Mouse (Mus musculus) E14TG2a.4 (cell line): Measurements from ENCODE around the gene Phb2.

Source experiments
- H3K27me3 ChIP-seq: 2 replicates; pipeline ENCODE4 v1.6.1; 2014; ENCODE audit warnings: low read length, control low read depth; ENCODE audit not compliant: insufficient read depth
- H3K36me3 ChIP-seq: 2 replicates; pipeline ENCODE4 v1.6.1; 2014; ENCODE audit warnings: low read length, control low read depth; ENCODE audit not compliant: insufficient read depth
- H3K4me1 ChIP-seq: replicated peaks from 2 replicates; pipeline ENCODE4 v1.6.1; 2014; ENCODE audit warnings: low read depth, low read length, control low read depth
- H3K4me3 ChIP-seq: replicated peaks from 2 replicates; pipeline ENCODE4 v1.5.1; 2014; ENCODE audit warnings: mild to moderate bottlenecking, low read length
- H3K9me3 ChIP-seq: 2 replicates; pipeline ENCODE4 v1.6.1; 2014; ENCODE audit warnings: low read length, control low read depth
- CTCF ChIP-seq: conservative IDR thresholded peaks from 2 replicates; pipeline ENCODE4 v1.5.1; 2014; ENCODE audit warnings: low read length
- NANOG ChIP-seq: IDR thresholded peaks from 2 replicates; pipeline ENCODE4 v1.6.1; 2014; ENCODE audit warnings: borderline replicate concordance, low read length, mixed read lengths
- POU5F1 ChIP-seq: IDR thresholded peaks from 2 replicates; pipeline ENCODE4 v1.6.1; 2014; ENCODE audit warnings: low read length, borderline replicate concordance

The Phb2 gene

GRCm38 (mm10) chr6:124698751-124699150 lies 13.4 kb upstream of the Phb2 start:
- Histone ChIP-seq H3K4me1 (peaks cover 64% of the 10 kb centered on the region), H3K4me3 (no peak overlapping the region), H3K9me3 (no peaks in the 10 kb centered on the region), H3K27me3 (no peaks in the 10 kb centered on the region), H3K36me3 (peaks cover 82% of the 10 kb centered on the region)
- TF ChIP-seq CTCF (no peak), NANOG (no peak), POU5F1 (no peak)

- Histone ChIP-seq H3K4me3 (no peak overlapping the region), H3K36me3 (peaks cover 85% of the 10 kb centered on the region), H3K4me1 (peaks cover 63% of the 10 kb centered on the region), H3K9me3 (no peaks in the 10 kb centered on the region), H3K27me3 (no peaks in the 10 kb centered on the region)
- no peak for TF ChIP-seq NANOG
Measured at GRCm38 (mm10) chr6:124699366-124699765, 12.8 kb upstream of the Phb2 start.

GRCm38 (mm10) chr6:124699962-124700610 lies 12.1 kb upstream of the Phb2 start:
- Histone ChIP-seq H3K4me3 (no peak overlapping the region), H3K4me1 (peaks cover 65% of the 10 kb centered on the region), H3K9me3 (no peaks in the 10 kb centered on the region), H3K27me3 (no peaks in the 10 kb centered on the region), H3K36me3 (peaks cover 87% of the 10 kb centered on the region)
- TF ChIP-seq CTCF (no peak), NANOG (no peak), POU5F1 (no peak)

- Histone ChIP-seq H3K27me3 (no peaks in the 10 kb centered on the region), H3K4me1 (peaks cover 76% of the 10 kb centered on the region), H3K9me3 (no peaks in the 10 kb centered on the region), H3K4me3 (no peak overlapping the region), H3K36me3 (peaks cover 92% of the 10 kb centered on the region)
- no peak for TF ChIP-seq POU5F1
- no peak for TF ChIP-seq CTCF
- TF ChIP-seq NANOG: no peak
Measured at GRCm38 (mm10) chr6:124701338-124701737, 10.8 kb upstream of the Phb2 start.

- TF ChIP-seq POU5F1 (no peak), NANOG (no peak), CTCF (no peak)
- Histone ChIP-seq H3K36me3 (peaks cover 100% of the 10 kb centered on the region), H3K27me3 (no peaks in the 10 kb centered on the region), H3K4me3 (0 out of 2 replicates have a peak overlapping the region, but pooled peaks have one; percentile 2), H3K9me3 (no peaks in the 10 kb centered on the region), H3K4me1 (peaks cover 85% of the 10 kb centered on the region)
Measured at GRCm38 (mm10) chr6:124702102-124702783, 9.9 kb upstream of the Phb2 start.

GRCm38 (mm10) chr6:124702784-124703103 lies 9.4 kb upstream of the Phb2 start:
- Histone ChIP-seq H3K4me1 (peaks cover 90% of the 10 kb centered on the region), H3K4me3 (no peak overlapping the region), H3K36me3 (peaks cover 100% of the 10 kb centered on the region), H3K27me3 (no peaks in the 10 kb centered on the region), H3K9me3 (no peaks in the 10 kb centered on the region)
- no peak for TF ChIP-seq NANOG
- TF ChIP-seq POU5F1: no peak
- TF ChIP-seq CTCF: peak; percentile 90

- Histone ChIP-seq H3K4me1 (peaks cover 97% of the 10 kb centered on the region), H3K36me3 (peaks cover 100% of the 10 kb centered on the region)
- no peak for TF ChIP-seq POU5F1
Measured at GRCm38 (mm10) chr6:124703789-124704188, 8.3 kb upstream of the Phb2 start.

GRCm38 (mm10) chr6:124704417-124704816 lies 7.7 kb upstream of the Phb2 start:
- Histone ChIP-seq H3K27me3 (no peaks in the 10 kb centered on the region), H3K36me3 (peaks cover 100% of the 10 kb centered on the region), H3K4me1 (peaks cover 97% of the 10 kb centered on the region), H3K4me3 (no peak overlapping the region), H3K9me3 (no peaks in the 10 kb centered on the region)
- no peak for TF ChIP-seq NANOG
- no peak for TF ChIP-seq POU5F1
- TF ChIP-seq CTCF: no peak

More at GRCm38 (mm10) chr6:124703789-124704188, 8.3 kb upstream of the Phb2 start:
- Histone ChIP-seq H3K4me3 (no peak overlapping the region), H3K9me3 (no peaks in the 10 kb centered on the region), H3K27me3 (no peaks in the 10 kb centered on the region)
